Mouse (Mus musculus) spleen, embryonic (tissue): ENCODE measurements at regions not wholly inside any gene's neighbourhood (a gene's known extent, or its start where the extent isn't known, plus 50 kb on each side); places are given as distances from the start of the nearest gene placed in this dataset.

Source experiments
- CTCF ChIA-PET: fragments of 350-600 bp; sonication (Branson Sonifier 250); formaldehyde crosslinking; loops from one replicate; lab custom pipeline; 2022; lab: Charles Lee

- CTCF ChIA-PET, result no interaction called here
Measured at GRCm38 (mm10) chr7:83144018-83144417, 276.9 kb downstream of the Mex3b start.

GRCm38 (mm10) chr7:83145551-83145950 is 278.4 kb downstream of the Mex3b start:
- CTCF ChIA-PET, result no interaction called here

GRCm38 (mm10) chr7:83161226-83161625 is 294.1 kb downstream of the Mex3b start:
- CTCF ChIA-PET, result no interaction called here

GRCm38 (mm10) chr7:83162868-83163267 is 295.7 kb downstream of the Mex3b start:
- CTCF ChIA-PET, result no interaction called here

- CTCF ChIA-PET, result no interaction called here
Measured at GRCm38 (mm10) chr7:83179403-83179802, 312.3 kb downstream of the Mex3b start.

GRCm38 (mm10) chr7:83186341-83186740 is 319.2 kb downstream of the Mex3b start:
- CTCF ChIA-PET, result no interaction called here

- CTCF ChIA-PET, result no interaction called here
Measured at GRCm38 (mm10) chr7:83195896-83196537, 328.9 kb downstream of the Mex3b start.

- CTCF ChIA-PET, result no interaction called here
Measured at GRCm38 (mm10) chr7:83197490-83197889, 330.4 kb downstream of the Mex3b start.

- CTCF ChIA-PET, result no interaction called here
Measured at GRCm38 (mm10) chr7:83201126-83201686, 334.1 kb downstream of the Mex3b start.

GRCm38 (mm10) chr7:83201768-83202493 is 334.8 kb downstream of the Mex3b start:
- CTCF ChIA-PET, result no interaction called here

GRCm38 (mm10) chr7:83203311-83204012 is 336.3 kb downstream of the Mex3b start:
- CTCF ChIA-PET, result no interaction called here

- CTCF ChIA-PET, result no interaction called here
Measured at GRCm38 (mm10) chr7:83204013-83204365, 336.9 kb downstream of the Mex3b start.

GRCm38 (mm10) chr7:83204701-83205100 is 337.6 kb downstream of the Mex3b start:
- CTCF ChIA-PET, result no interaction called here

- CTCF ChIA-PET, result no interaction called here
Measured at GRCm38 (mm10) chr7:83206999-83207398, 339.9 kb downstream of the Mex3b start.

GRCm38 (mm10) chr7:83211611-83212010 is 344.5 kb downstream of the Mex3b start:
- CTCF ChIA-PET, result no interaction called here

GRCm38 (mm10) chr7:83222029-83222722 is 355.0 kb downstream of the Mex3b start:
- CTCF ChIA-PET, result no interaction called here

- CTCF ChIA-PET, result no interaction called here
Measured at GRCm38 (mm10) chr7:83227262-83228108, 357.2 kb upstream of the Tmc3 start.

GRCm38 (mm10) chr7:83230496-83231325 is 354.0 kb upstream of the Tmc3 start:
- CTCF ChIA-PET, result no interaction called here

GRCm38 (mm10) chr7:83235659-83236058 is 349.1 kb upstream of the Tmc3 start:
- CTCF ChIA-PET, result no interaction called here

GRCm38 (mm10) chr7:83237336-83237735 is 347.4 kb upstream of the Tmc3 start:
- CTCF ChIA-PET, result no interaction called here
